Mouse (Mus musculus) brown adipose tissue, adult 24 weeks (tissue): ENCODE measurements around the gene Tmprss11c. TPM values are rescaled to one million over a fixed set of nuclear protein-coding genes. Genes with fewer than 3 reads are reported as not detected.

Experiments
- polyA plus RNA-seq: library from polyadenylated mRNA; stranded (reverse); fragments of >200 nt; gene quantifications from 2 replicates; pipeline ENCODE4 v1.2.4, GENCODE M21; 2012; ENCODE audit not compliant: missing spikeins, insufficient read depth, insufficient read length

Tmprss11c gene
- polyA plus RNA-seq, 1 experiment, result not detected

Other genes starting within 250 kb of the Tmprss11c start
- gene Cenpc1, start 223.7 kb downstream of the Tmprss11c start, polyA plus RNA-seq, result 4.4 and 6.2 TPM in 2 replicates
- 0.63 and 2.6 TPM in 2 replicates for gene Stap1, start 217.6 kb downstream of the Tmprss11c start, polyA plus RNA-seq
- 4.8 and 7.1 TPM in 2 replicates for gene Uba6, start 116.5 kb downstream of the Tmprss11c start, polyA plus RNA-seq
- not detected in 2 replicates for gene Gnrhr, start 91.4 kb downstream of the Tmprss11c start, polyA plus RNA-seq
- gene Tmprss11d, start 84.1 kb upstream of the Tmprss11c start, polyA plus RNA-seq, result not detected in 2 replicates
- 1.9 TPM in 1 of 2 replicates, not detected in the other for gene Tmprss11a, start 179.7 kb upstream of the Tmprss11c start, polyA plus RNA-seq
- not detected in 2 replicates for gene Tmprss11g, start 229.3 kb upstream of the Tmprss11c start, polyA plus RNA-seq